Mouse (Mus musculus) activated CD4-positive, CD25-positive, alpha-beta regulatory T cell, adult 4 months (primary cell): ENCODE data around the gene Srxn1. TPM values are rescaled to one million over a fixed set of nuclear protein-coding genes. Genes with fewer than 3 reads are reported as not detected.

ENCODE experiments used
- ATAC-seq: one replicate; pipeline ENCODE4 v1.8.0; 2017
- polyA plus RNA-seq, 2 experiments: library from polyadenylated mRNA; unstranded; fragments of 100-300 nt; shearing (Covaris generic); gene quantifications; one replicate each; pipeline ENCODE4 v1.2.1; 2017

Gene Srxn1
- polyA plus RNA-seq, 2 experiments from 2014 or later = 0.92 to 1.5 TPM

DNA sequence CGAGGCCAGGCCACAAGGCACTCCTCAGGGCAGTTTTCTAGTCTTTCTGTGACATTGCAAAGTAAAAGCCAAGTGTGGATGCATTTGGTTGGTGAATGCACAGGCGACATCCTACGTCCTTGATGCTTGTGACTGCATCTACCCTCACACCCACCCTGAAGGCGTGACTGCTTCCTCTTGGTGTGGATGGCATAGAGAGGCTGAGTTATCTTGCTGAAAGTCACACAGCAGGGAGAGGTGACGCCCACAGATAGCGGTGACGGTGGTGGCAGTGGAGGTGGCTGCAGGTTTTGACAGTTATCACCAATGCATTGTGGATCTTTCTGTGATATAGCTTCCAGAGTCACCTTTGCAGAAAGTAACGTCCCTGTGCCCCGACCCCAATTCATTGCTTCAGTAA, 17.6 kb downstream of the Srxn1 start:
- ATAC-seq = no peak

DNA sequence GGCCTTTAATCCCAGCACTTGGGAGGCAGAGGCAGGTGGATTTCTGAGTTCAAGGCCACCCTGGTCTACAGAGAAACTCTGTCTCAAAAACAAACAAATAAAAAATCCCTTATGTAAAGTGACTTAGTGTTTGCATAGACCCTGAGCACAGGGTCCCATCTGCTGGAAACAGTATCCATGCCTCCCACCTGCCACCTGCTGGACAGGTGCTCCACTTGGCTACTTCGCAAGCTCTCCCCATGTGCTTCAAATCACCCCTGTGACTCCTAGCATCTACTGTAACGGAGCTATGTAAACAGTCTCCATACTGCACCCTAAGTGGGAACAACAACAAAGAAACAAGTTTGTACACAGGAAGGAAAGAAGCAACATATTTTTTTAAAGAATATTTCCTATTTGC, 23.3 kb downstream of the Srxn1 start:
- no peak for ATAC-seq

GRCm38 (mm10) chr2:152129778-152130177, 24.5 kb downstream of the Srxn1 start:
- ATAC-seq = no peak

- no peak for ATAC-seq
Observed at GRCm38 (mm10) chr2:152132016-152132415, 26.7 kb downstream of the Srxn1 start.

DNA sequence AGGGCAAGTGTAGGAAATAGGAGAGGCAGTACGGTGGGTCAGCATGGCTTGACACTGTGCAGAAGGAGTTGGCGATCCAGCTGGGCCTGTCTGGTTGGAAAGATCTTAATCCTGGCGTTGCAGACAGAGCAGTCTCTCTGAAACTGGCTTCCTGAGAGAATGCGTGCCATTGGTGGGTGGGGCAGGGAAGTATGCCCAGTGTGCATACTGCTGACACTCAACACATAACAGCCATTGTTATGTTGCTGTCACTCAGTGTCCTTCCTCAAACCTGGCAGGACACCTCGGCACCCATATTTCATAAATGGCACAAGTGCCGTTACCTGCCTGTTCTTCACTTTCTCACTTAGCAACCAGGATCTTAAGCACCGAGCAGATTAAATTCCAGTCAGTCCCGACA, 27.4 kb downstream of the Srxn1 start:
- no peak for ATAC-seq

- no peak for ATAC-seq
Observed at GRCm38 (mm10) chr2:152139191-152139987, 34.1 kb downstream of the Srxn1 start.

DNA sequence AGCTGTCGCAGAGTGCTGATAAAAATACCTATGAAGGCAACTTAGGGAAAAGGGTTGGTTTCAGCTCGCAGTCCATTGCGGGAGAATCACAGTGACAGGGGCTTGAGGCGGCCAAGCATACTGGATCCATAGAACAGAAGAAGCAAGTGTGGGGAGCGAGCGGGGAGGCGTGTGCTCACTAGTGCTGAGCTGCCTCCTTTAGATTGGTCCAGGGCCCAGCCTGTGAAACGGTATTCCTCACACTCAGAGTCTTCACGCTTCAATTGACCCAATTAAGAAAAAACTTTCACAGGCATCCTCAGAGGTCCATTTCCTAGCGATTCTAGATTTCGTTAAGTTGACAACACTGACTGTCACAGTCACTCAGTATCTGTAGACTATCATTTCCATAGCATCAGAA, 35.6 kb downstream of the Srxn1 start:
- no peak for ATAC-seq

GRCm38 (mm10) chr2:152141491-152141890, 36.2 kb downstream of the Srxn1 start:
- no peak for ATAC-seq

- no peak for ATAC-seq
Observed at GRCm38 (mm10) chr2:152142046-152142445, 36.7 kb downstream of the Srxn1 start.

- no peak for ATAC-seq
Observed at GRCm38 (mm10) chr2:152142571-152142970, 37.3 kb downstream of the Srxn1 start.

DNA sequence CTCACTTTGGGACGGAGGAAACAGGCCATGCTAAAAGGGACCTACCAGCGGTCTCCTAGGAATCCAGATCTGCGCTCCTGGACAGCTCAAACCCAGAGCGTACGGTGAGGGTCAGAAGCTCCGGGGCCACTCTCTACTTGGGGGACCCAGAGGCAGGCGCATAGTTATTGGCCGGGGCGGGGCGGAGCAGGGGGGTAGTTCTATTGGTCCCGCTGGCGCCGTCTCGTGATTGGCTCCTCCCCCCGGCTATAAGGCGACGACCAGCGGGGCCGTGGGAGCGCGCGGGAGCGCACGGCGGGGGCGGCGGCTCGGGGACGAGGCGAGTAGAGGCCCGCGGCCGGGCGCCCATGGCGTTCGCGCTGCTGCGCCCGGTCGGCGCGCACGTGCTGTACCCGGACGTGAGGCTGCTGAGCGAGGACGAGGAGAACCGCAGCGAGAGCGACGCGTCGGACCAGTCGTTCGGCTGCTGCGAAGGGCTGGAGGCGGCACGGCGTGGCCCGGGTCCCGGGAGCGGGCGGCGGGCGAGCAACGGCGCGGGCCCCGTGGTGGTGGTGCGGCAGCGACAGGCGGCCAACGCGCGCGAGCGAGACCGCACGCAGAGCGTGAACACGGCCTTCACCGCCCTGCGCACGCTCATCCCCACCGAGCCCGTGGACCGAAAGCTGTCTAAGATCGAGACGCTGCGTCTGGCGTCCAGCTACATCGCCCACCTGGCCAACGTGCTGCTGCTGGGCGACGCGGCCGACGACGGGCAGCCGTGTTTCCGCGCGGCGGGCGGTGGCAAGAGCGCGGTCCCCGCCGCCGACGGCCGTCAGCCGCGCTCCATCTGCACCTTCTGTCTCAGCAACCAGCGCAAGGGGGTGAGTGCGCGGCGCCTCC, 38.2 kb downstream of the Srxn1 start, which contains the start of gene Tcf15:
Gene Tcf15 (plus strand): TSS at position 283 of the 879 bp plus-strand sequence.
- no peak for ATAC-seq

GRCm38 (mm10) chr2:152144158-152144450, 38.8 kb downstream of the Srxn1 start:
- no peak for ATAC-seq

DNA sequence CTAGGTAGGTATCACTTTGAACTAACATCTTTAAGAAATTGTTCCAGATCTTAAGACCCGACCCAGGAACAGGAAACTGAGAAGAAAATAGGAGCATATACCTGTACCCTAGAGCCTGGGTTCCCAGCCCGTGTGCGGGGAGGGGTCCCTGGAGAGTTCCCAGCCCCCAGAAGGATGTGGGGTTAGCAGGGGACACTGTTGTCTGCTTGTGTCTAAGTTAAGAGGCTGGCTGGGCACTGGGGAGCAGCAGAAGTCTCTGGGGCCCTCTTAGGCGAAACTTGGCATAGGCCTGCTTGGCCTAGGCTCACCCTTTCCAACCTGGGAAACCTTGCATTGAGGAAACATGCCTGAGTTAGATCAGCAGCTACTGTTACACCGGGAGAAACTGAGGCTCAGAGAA, 39.2 kb downstream of the Srxn1 start:
- ATAC-seq = no peak

GRCm38 (mm10) chr2:152145711-152146110, 40.4 kb downstream of the Srxn1 start:
- ATAC-seq = no peak

GRCm38 (mm10) chr2:152147079-152147478, 41.8 kb downstream of the Srxn1 start:
- ATAC-seq = no peak

DNA sequence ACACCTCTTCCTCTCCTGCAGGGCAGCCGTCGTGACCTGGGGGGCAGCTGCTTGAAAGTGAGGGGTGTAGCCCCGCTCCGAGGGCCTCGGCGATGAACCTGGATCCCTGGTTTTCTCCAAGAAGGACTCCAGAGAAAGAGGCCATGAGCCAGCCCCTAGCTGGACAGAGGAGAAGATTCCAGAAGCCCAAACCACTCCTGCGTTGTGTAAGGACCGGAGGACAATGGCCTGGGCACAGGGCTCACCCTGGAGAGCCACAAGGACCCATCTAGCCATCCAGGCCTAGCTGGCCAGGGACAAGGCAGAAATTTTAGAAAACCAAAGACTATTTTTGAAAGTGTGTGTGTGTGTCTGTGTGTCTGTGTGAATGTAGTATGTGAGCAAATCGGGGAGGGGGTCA, 43.4 kb downstream of the Srxn1 start:
- ATAC-seq = no peak

DNA sequence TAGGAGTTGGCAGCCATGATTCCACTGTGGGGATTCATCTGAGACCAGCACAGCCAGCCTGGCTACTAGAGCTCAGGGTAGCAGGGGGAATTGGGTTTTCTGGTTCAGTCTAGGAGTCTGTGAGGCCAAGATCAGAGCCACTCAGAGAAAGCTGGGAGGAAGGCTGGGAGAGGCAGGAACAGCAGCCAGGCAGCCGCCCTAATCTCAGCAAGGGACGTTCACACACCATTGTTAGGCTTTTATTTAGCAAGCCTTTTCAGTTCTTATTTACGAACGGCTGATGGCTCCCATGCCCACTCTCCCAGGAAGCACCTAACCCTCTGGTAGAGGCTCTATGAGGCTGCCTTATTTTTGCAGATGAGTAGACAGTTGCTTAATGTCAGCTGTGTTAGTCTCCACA, 44.6 kb downstream of the Srxn1 start:
- ATAC-seq = no peak

DNA sequence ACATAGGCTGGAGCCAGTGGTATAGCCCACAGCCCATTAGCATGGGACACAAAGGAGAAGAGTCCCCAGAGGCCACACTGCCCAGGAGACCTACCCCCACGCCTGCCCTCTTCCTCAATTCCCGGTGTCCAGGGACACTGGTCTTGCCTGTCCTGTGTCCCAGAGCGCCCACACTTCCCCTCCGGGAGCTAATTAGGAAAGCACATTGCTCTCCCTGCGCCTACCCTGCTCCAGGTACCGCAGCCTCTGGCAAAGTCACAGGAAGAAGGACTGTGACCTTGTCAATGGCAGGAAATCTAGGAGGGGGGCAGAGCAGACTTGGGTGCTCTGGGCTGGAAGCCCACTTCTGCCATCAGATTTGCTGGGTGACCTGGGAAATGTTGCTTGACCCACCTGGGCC, 45.1 kb downstream of the Srxn1 start:
- no peak for ATAC-seq

DNA sequence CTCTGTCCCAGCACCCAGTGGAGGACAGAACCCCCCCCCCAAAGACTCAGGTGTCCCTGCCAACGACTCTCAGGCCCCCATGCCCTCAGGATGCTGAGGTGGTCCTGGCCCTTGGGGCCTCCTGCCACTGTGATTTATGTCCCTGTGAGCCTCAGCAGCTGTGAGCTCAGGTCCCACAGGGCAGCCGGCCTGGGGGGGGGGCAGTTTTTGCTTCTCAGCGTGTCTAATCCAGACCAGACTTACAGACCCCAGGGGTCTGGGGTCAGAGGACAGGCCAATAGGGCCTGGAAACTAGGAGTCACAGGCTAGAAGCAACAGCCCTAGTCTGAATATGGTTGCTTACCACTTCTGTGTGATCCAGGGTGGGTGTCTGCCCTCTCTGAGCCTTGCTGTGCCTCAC, 48.0 kb downstream of the Srxn1 start:
- ATAC-seq = no peak

DNA sequence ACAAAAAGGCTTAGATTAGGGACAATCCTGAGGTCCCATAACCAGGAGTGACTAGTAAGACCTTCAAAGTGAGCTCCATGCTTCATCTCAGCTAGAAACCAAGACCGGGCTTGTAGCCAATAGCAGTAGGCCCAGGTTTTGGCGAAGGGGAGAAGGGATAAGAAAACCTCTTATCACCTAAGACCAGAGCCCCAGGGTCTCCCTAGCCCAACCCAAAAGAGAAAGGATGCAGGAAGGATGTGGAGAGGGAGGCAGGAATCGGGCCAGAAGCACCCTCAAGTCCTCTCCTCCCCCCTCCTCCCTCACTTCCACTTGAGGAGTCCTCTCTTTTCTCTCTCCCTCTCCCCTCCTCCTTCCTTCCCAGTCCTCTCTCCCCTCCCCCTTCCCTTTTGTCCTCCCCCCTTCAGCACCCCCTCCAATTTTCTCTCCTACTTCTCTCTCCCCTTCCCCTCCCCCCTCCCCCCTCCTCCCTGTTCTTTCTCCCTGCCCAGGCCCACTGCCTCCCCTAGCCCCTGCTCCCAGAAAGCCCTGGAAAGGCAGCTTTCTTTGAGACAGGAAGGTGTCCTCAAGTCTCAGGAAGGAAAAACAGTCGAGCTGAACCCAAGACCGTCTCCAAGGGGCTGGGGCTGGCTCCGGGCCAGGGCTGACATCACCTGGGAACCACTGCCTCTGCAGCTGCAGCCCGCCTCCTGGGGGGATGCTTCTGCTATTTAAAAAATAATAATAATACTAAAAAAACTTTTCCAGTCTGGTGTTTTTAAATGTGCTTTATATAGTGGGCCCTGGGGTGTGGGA, 50.3 kb downstream of the Srxn1 start:
- ATAC-seq = no peak

DNA sequence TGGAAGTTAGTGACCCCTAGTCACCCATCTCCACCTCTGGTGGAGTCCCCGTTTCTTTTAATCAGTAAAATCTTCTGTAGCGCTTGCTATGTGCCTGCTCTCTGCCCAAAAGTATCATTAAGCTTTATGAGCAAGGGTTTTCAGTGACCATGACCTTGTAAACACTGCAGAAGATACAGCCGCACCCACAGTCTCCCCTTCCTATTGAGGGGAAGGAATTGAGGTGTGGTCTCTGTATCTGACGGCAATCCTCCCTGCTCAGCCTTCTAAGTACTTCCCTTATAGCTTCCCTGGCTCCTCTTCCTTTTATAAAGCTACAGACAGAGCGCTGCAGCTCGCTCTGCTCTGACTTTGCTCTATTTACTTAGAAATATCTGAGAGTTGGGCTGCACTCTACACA, 51.2 kb downstream of the Srxn1 start:
- no peak for ATAC-seq

DNA sequence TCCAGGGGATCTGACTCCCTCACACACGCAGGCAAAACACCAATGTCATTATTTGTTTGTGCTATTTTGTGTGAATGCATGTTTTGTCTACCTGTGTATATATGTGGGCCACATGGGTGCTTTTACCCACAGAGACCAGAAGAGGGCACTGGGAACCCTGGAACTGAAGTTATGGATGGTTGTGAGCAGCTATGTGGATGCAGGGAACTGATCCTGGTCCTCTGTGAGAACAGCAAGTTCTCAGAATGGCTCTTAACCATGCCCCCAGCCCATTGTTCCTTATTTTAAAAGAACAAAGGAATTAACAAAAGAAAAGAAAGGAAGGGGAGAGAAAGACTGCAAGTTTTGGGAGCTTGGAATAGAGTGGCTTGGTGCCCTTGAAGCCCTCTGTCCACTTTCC, 54.2 kb downstream of the Srxn1 start:
- ATAC-seq = no peak
